Mouse (Mus musculus) intestine, embryonic 16.5 days (tissue): ENCODE data around the gene Olfr450. TPM values are rescaled to one million over a fixed set of nuclear protein-coding genes. Genes with fewer than 3 reads are reported as not detected.

Source experiments
- polyA plus RNA-seq: library from polyadenylated mRNA; unstranded; fragments of >200 nt; fragmentation: Nextera tagmentation; extraction: Ambion mirVana; gene quantifications from 2 replicates; pipeline ENCODE4 v1.2.1, GENCODE M21; 2015

Gene Olfr450
- polyA plus RNA-seq, 1 experiment from 2014 or later, result not detected

Other genes with a start within 250 kb of the Olfr450 start
- not detected in 2 replicates for gene Tcaf3, start 214.2 kb upstream of the Olfr450 start, polyA plus RNA-seq
- 5.4 and 5.6 TPM in 2 replicates for gene Tcaf2, start 166.7 kb upstream of the Olfr450 start, polyA plus RNA-seq
- gene Tcaf1, start 101.9 kb upstream of the Olfr450 start, polyA plus RNA-seq, result 40.8 and 44.6 TPM in 2 replicates
- gene Olfr453, start 72.6 kb upstream of the Olfr450 start, polyA plus RNA-seq, result not detected in 2 replicates
- gene Olfr38, start 55.5 kb upstream of the Olfr450 start, polyA plus RNA-seq, result not detected in 2 replicates
- gene Olfr452, start 26.8 kb upstream of the Olfr450 start, polyA plus RNA-seq, result not detected in 2 replicates
- not detected in 2 replicates for gene Olfr449, start 22.4 kb downstream of the Olfr450 start, polyA plus RNA-seq
- gene Olfr448, start 78.5 kb downstream of the Olfr450 start, polyA plus RNA-seq, result not detected in 2 replicates
- gene Olfr447, start 96.9 kb downstream of the Olfr450 start, polyA plus RNA-seq, result not detected in 2 replicates
- not detected in 2 replicates for gene Olfr446, start 109.4 kb downstream of the Olfr450 start, polyA plus RNA-seq
- not detected in 2 replicates for gene Olfr444, start 137.1 kb downstream of the Olfr450 start, polyA plus RNA-seq